Comparison of ENCODE assay signal across 22 mouse cellular contexts in genomic region chr8:54018535-54019165, GRCm38 (mm10). TPM values are rescaled to one million over a fixed set of nuclear protein-coding genes. Genes with fewer than 3 reads are reported as not detected.
A peak's percentile ranks its signal among the peaks of the same experiment; 100 is the strongest.
DNase-seq lines count a peak whose midpoint lies in the region; ATAC-seq lines count a peak whose summit lies in the region.
"Had no signal": no experiment of that assay in that cellular context is flagged by ENCODE, and none has a peak within 500 bp of the region (broad histone marks: within the 10 kb centered on the region; RNA-seq: fewer than 3 reads in every experiment).

No protein-coding gene starts in this region.

- no peaks in the 10 kb centered on the region for H3K36me3 ChIP-seq in forebrain, embryonic 11.5 days (ENCODE audit: control insufficient read depth, insufficient read depth, low read length)
- no peaks in the 10 kb centered on the region for H3K36me3 ChIP-seq in forebrain, embryonic 16.5 days (ENCODE audit: control insufficient read depth, insufficient read depth)
- no peaks in the 10 kb centered on the region for H3K36me3 ChIP-seq in midbrain, embryonic 11.5 days (ENCODE audit: control insufficient read depth, insufficient read depth, low read length)
- H3K36me3 ChIP-seq in midbrain, embryonic 14.5 days (ENCODE audit: control insufficient read depth, insufficient read depth, low read length): no peaks in the 10 kb centered on the region
- H3K36me3 ChIP-seq in neural tube, embryonic 15.5 days: no peaks in the 10 kb centered on the region
- H3K36me3 ChIP-seq: embryonic facial prominence, embryonic 13.5 days; lung, embryonic 15.5 days had no signal

- DNase-seq in forebrain, embryonic 11.5 days (ENCODE audit: low spot score): no peak
- peak; percentile 80 for DNase-seq in midbrain, embryonic 11.5 days (ENCODE audit: low spot score, missing footprints)
- no peak for DNase-seq in midbrain, embryonic 14.5 days
- peak; percentile 22 for DNase-seq in embryo, embryonic 10.5 days (ENCODE audit: low spot score)
- DNase-seq in gastrocnemius, postnatal 10 days: no peak
- DNase-seq in left cerebral cortex, postnatal 36 days (ENCODE audit: low spot score in 2 of 2): no peak
- DNase-seq: cerebellum, adult 2 months; cerebellum, postnatal 36 days; gastrocnemius, postnatal 36 days; kidney, adult 18-20 months; kidney, postnatal 14 days; layer of hippocampus, postnatal 36 days; lung, postnatal 4 days had no signal

- H3K4me1 ChIP-seq in forebrain, embryonic 11.5 days (replicated peaks; ENCODE audit: control insufficient read depth, insufficient read depth, low read length): no peaks in the 10 kb centered on the region
- no peaks in the 10 kb centered on the region for H3K4me1 ChIP-seq in forebrain, embryonic 16.5 days (replicated peaks; ENCODE audit: control insufficient read depth, insufficient read depth, low read length)
- no peaks in the 10 kb centered on the region for H3K4me1 ChIP-seq in midbrain, embryonic 11.5 days (ENCODE audit: control insufficient read depth, insufficient read depth, low read length)
- no peaks in the 10 kb centered on the region for H3K4me1 ChIP-seq in midbrain, embryonic 14.5 days (ENCODE audit: control insufficient read depth, insufficient read depth, low read length)
- H3K4me1 ChIP-seq in neural tube, embryonic 15.5 days: no peaks in the 10 kb centered on the region
- H3K4me1 ChIP-seq: embryonic facial prominence, embryonic 13.5 days; lung, embryonic 15.5 days had no signal

- H3K4me3 ChIP-seq in forebrain, embryonic 11.5 days (ENCODE audit: low read depth, low read length): no peak overlapping the region
- H3K4me3 ChIP-seq in forebrain, embryonic 16.5 days (replicated peaks; ENCODE audit: low read length): no peak overlapping the region
- H3K4me3 ChIP-seq in midbrain, embryonic 11.5 days (ENCODE audit: low read depth, low read length): no peak overlapping the region
- H3K4me3 ChIP-seq in midbrain, embryonic 14.5 days (replicated peaks; ENCODE audit: low read depth, low read length): no peak overlapping the region
- H3K4me3 ChIP-seq in neural tube, embryonic 15.5 days (replicated peaks): no peak overlapping the region
- H3K4me3 ChIP-seq: embryonic facial prominence, embryonic 13.5 days; layer of hippocampus, adult 2 months; lung, embryonic 15.5 days had no signal

- peak; percentile 88 for ATAC-seq in forebrain, embryonic 11.5 days (replicated peaks; ENCODE audit: low FRiP score)
- no peak for ATAC-seq in forebrain, embryonic 16.5 days
- ATAC-seq in midbrain, embryonic 11.5 days (ENCODE audit: low FRiP score): peak; percentile 80
- ATAC-seq in midbrain, embryonic 14.5 days (ENCODE audit: low FRiP score, low TSS enrichment): no peak
- 0 out of 2 replicates have a peak, but pooled peaks have one; percentile 38 for ATAC-seq in neural tube, embryonic 15.5 days (ENCODE audit: low FRiP score)
- ATAC-seq: hindbrain, embryonic 16.5 days had no signal

- no peaks in the 10 kb centered on the region for H3K27me3 ChIP-seq in forebrain, embryonic 11.5 days (ENCODE audit: control insufficient read depth, insufficient read depth, low read length)
- no peaks in the 10 kb centered on the region for H3K27me3 ChIP-seq in forebrain, embryonic 16.5 days (replicated peaks; ENCODE audit: control insufficient read depth, insufficient read depth, low read length)
- H3K27me3 ChIP-seq in midbrain, embryonic 11.5 days (ENCODE audit: control insufficient read depth, insufficient read depth, low read length): no peaks in the 10 kb centered on the region
- H3K27me3 ChIP-seq in midbrain, embryonic 14.5 days (ENCODE audit: control insufficient read depth, insufficient read depth, low read length): no peaks in the 10 kb centered on the region
- no peaks in the 10 kb centered on the region for H3K27me3 ChIP-seq in neural tube, embryonic 15.5 days (replicated peaks)
- H3K27me3 ChIP-seq: CH12.LX; embryonic facial prominence, embryonic 13.5 days; lung, embryonic 15.5 days had no signal

- 27% methylated on average over 3 of the region's 3 CpGs for WGBS in forebrain, embryonic 11.5 days
- 16% methylated on average over 3 of the region's 3 CpGs for WGBS in forebrain, embryonic 16.5 days
- WGBS in midbrain, embryonic 11.5 days: 49% methylated on average over 3 of the region's 3 CpGs
- WGBS in midbrain, embryonic 14.5 days: 43% methylated on average over 3 of the region's 3 CpGs
- 16% methylated on average over 3 of the region's 3 CpGs for WGBS in neural tube, embryonic 15.5 days

- no peak overlapping the region for H3K27ac ChIP-seq in forebrain, embryonic 11.5 days (ENCODE audit: low read depth, low read length)
- no peak overlapping the region for H3K27ac ChIP-seq in forebrain, embryonic 16.5 days (ENCODE audit: low read length)
- H3K27ac ChIP-seq in midbrain, embryonic 11.5 days (ENCODE audit: low read depth, low read length): no peak overlapping the region
- no peak overlapping the region for H3K27ac ChIP-seq in midbrain, embryonic 14.5 days (replicated peaks; ENCODE audit: low read depth, low read length)
- H3K27ac ChIP-seq in neural tube, embryonic 15.5 days (replicated peaks): no peak overlapping the region
- H3K27ac ChIP-seq: embryonic facial prominence, embryonic 13.5 days; layer of hippocampus, adult 2 months; liver, embryonic 14.5 days; lung, embryonic 15.5 days had no signal

- H3K9me3 ChIP-seq in forebrain, embryonic 11.5 days (ENCODE audit: control insufficient read depth, low read length): no peaks in the 10 kb centered on the region
- H3K9me3 ChIP-seq in forebrain, embryonic 16.5 days (ENCODE audit: control insufficient read depth, low read length): no peaks in the 10 kb centered on the region
- no peaks in the 10 kb centered on the region for H3K9me3 ChIP-seq in midbrain, embryonic 11.5 days (ENCODE audit: control insufficient read depth, low read length)
- H3K9me3 ChIP-seq in midbrain, embryonic 14.5 days (ENCODE audit: control insufficient read depth, low read length): no peaks in the 10 kb centered on the region
- no peaks in the 10 kb centered on the region for H3K9me3 ChIP-seq in neural tube, embryonic 15.5 days (replicated peaks)
- H3K9me3 ChIP-seq: embryonic facial prominence, embryonic 13.5 days; lung, embryonic 15.5 days had no signal

- intact Hi-C loops in left cerebral cortex, postnatal 36 days (cut with DNase I): no loop called here

- H3K9ac ChIP-seq in forebrain, embryonic 11.5 days (ENCODE audit: low read length): no peak overlapping the region
- H3K9ac ChIP-seq in forebrain, embryonic 16.5 days (replicated peaks; ENCODE audit: low read depth, low read length): no peak overlapping the region
- no peak overlapping the region for H3K9ac ChIP-seq in midbrain, embryonic 11.5 days (ENCODE audit: low read length)
- no peak overlapping the region for H3K9ac ChIP-seq in midbrain, embryonic 14.5 days (replicated peaks; ENCODE audit: low read length)
- no peak overlapping the region for H3K9ac ChIP-seq in neural tube, embryonic 15.5 days (replicated peaks)
- H3K9ac ChIP-seq: embryonic facial prominence, embryonic 13.5 days; liver, embryonic 14.5 days; lung, embryonic 15.5 days had no signal

- no peak overlapping the region for H3K4me2 ChIP-seq in forebrain, embryonic 11.5 days (ENCODE audit: low read depth, low read length, severe bottlenecking)
- no peak overlapping the region for H3K4me2 ChIP-seq in forebrain, embryonic 16.5 days (ENCODE audit: low read length)
- no peak overlapping the region for H3K4me2 ChIP-seq in midbrain, embryonic 11.5 days
- no peak overlapping the region for H3K4me2 ChIP-seq in midbrain, embryonic 14.5 days (ENCODE audit: low read length)
- no peak overlapping the region for H3K4me2 ChIP-seq in neural tube, embryonic 15.5 days
- H3K4me2 ChIP-seq: embryonic facial prominence, embryonic 13.5 days; lung, embryonic 15.5 days had no signal

RNA-seq across cellular contexts. Expression of gene Vegfc, which starts 58.8 kb away (rescaled TPM):
- 9.0 and 9.9 TPM in 2 replicates for polyA plus RNA-seq in forebrain, embryonic 11.5 days (2014; fragmentation: Nextera tagmentation; extraction: Ambion mirVana)
- 1.9 and 2.7 TPM in 2 replicates for polyA plus RNA-seq in forebrain, embryonic 16.5 days (2015; fragmentation: Nextera tagmentation; extraction: Ambion mirVana)
- 4.1 and 5.8 TPM in 2 replicates for polyA plus RNA-seq in midbrain, embryonic 11.5 days (2014; fragmentation: Nextera tagmentation; extraction: Ambion mirVana)
- polyA plus RNA-seq in midbrain, embryonic 14.5 days (2014; fragmentation: Nextera tagmentation; extraction: Ambion mirVana): 2.4 and 3.1 TPM in 2 replicates
- polyA plus RNA-seq in neural tube, embryonic 15.5 days (2015; fragmentation: Nextera tagmentation; extraction: Ambion mirVana): 3.8 and 4.4 TPM in 2 replicates
- 1 to 10 TPM; 2.9 to 3.9 TPM for total RNA-seq in gastrocnemius, postnatal 10 days (2021)
- total RNA-seq in left cerebral cortex, postnatal 36 days (2021): 1 to 10 TPM; 3.8 to 4.0 TPM
- total RNA-seq: CH12.LX, MEL had no signal

Comparison
In these comparisons a context has a peak if more than half of its experiments do, and no peak if none do; other contexts are left out.
1. ATAC-seq: peak in forebrain, embryonic 11.5 days (single experiment), midbrain, embryonic 11.5 days (single experiment) and neural tube, embryonic 15.5 days (single experiment); none in forebrain, embryonic 16.5 days (single experiment) and midbrain, embryonic 14.5 days (single experiment).
2. DNase-seq: peak in midbrain, embryonic 11.5 days (single experiment) and embryo, embryonic 10.5 days (single experiment); none in forebrain, embryonic 11.5 days (single experiment), midbrain, embryonic 14.5 days (single experiment), gastrocnemius, postnatal 10 days (single experiment) and left cerebral cortex, postnatal 36 days (0 of 2).